ENCODE assay signal across 7 mouse cellular contexts in genomic region chr17:65885697-65886529, GRCm38 (mm10). TPM values are rescaled to one million over a fixed set of nuclear protein-coding genes. Genes with fewer than 3 reads are reported as not detected.
DNase-seq lines count a peak whose midpoint lies in the region; ATAC-seq and TF ChIP-seq lines count a peak whose summit lies in the region.

TSS of gene Ralbp1 (minus strand) at chr17:65885798.

- no peak for ATAC-seq in embryonic facial prominence, embryonic 13.5 days (ENCODE audit: insufficient number of reproducible peaks, insufficient read depth, low FRiP score, low TSS enrichment, low read depth)
- no peak for ATAC-seq in kidney, embryonic 14.5 days (ENCODE audit: low FRiP score, low TSS enrichment)
- ATAC-seq in liver, embryonic 12.5 days: no peak

- in situ Hi-C loops in ES-E14 (cut with MboI; ENCODE audit: low sequenced_read_pairs in 2 of 2, unreplicated experiment in 2 of 2): no loop called here

- no peak for DNase-seq in ES-E14 (ENCODE audit: low read depth, low spot score)
- peak; percentile 33 for DNase-seq in adrenal gland, postnatal 14 days
- DNase-seq in heart, adult 8-10 months (ENCODE audit: low spot score): peak; percentile 45
- peak; percentile 41 for DNase-seq in natural killer cell, adult 2 months (ENCODE audit: low spot score in 2 of 2)

- peak within 1 kb of the TSS; percentile 94 for H3K4me2 ChIP-seq in embryonic facial prominence, embryonic 13.5 days
- peak within 1 kb of the TSS; percentile 87 for H3K4me2 ChIP-seq in kidney, embryonic 14.5 days (replicated peaks; ENCODE audit: low read depth, low read length)
- H3K4me2 ChIP-seq in liver, embryonic 12.5 days: peak within 1 kb of the TSS; percentile 82

- peak within 1 kb of the TSS; percentile 89 for H3K9ac ChIP-seq in ES-E14 (ENCODE audit: insufficient read depth, low read depth, low read length, poor library complexity, severe bottlenecking)
- peak within 1 kb of the TSS; percentile 92 for H3K9ac ChIP-seq in embryonic facial prominence, embryonic 13.5 days
- peak within 1 kb of the TSS; percentile 78 for H3K9ac ChIP-seq in kidney, embryonic 14.5 days (ENCODE audit: low read depth, low read length)
- H3K9ac ChIP-seq in liver, embryonic 12.5 days: peak within 1 kb of the TSS; percentile 97

- peak within 1 kb of the TSS; percentile 95 for H3K27ac ChIP-seq in ES-E14 (ENCODE audit: insufficient read depth, low read depth, low read length, poor library complexity, severe bottlenecking)
- H3K27ac ChIP-seq in embryonic facial prominence, embryonic 13.5 days: peak within 1 kb of the TSS; percentile 99
- peak within 1 kb of the TSS; percentile 97 for H3K27ac ChIP-seq in kidney, embryonic 14.5 days (ENCODE audit: low read depth, low read length)
- peak within 1 kb of the TSS; percentile 96 for H3K27ac ChIP-seq in liver, embryonic 12.5 days

- peaks cover 6 to 14% of the 10 kb centered on the region in 2 experiments; a peak in 3 of 4 replicates for H3K4me1 ChIP-seq in ES-E14 (ENCODE audit: control insufficient read depth in 2 of 2, insufficient read depth in 2 of 2, low read length in 2 of 2, poor library complexity in 1 of 2)
- peaks cover 29% of the 10 kb centered on the region for H3K4me1 ChIP-seq in embryonic facial prominence, embryonic 13.5 days
- peaks cover 34% of the 10 kb centered on the region for H3K4me1 ChIP-seq in kidney, embryonic 14.5 days (ENCODE audit: control insufficient read depth, insufficient read depth, low read length)
- peaks cover 34% of the 10 kb centered on the region for H3K4me1 ChIP-seq in liver, embryonic 12.5 days

- H3K4me3 ChIP-seq in ES-E14 (ENCODE audit: insufficient read depth in 1 of 2, low read depth in 1 of 2, low read length in 2 of 2, poor library complexity in 1 of 2, severe bottlenecking in 1 of 2): peak within 1 kb of the TSS; percentile 83 to 86
- H3K4me3 ChIP-seq in embryonic facial prominence, embryonic 13.5 days: peak within 1 kb of the TSS; percentile 92
- peak within 1 kb of the TSS; percentile 67 for H3K4me3 ChIP-seq in kidney, embryonic 14.5 days (ENCODE audit: low read length)
- H3K4me3 ChIP-seq in liver, embryonic 12.5 days: peak within 1 kb of the TSS; percentile 94

- H3K36me3 ChIP-seq in ES-E14 (ENCODE audit: control insufficient read depth, insufficient read depth, low read length, poor library complexity, severe bottlenecking): no peaks in the 10 kb centered on the region
- H3K36me3 ChIP-seq in embryonic facial prominence, embryonic 13.5 days: no peaks in the 10 kb centered on the region
- H3K36me3 ChIP-seq in kidney, embryonic 14.5 days (ENCODE audit: control insufficient read depth, insufficient read depth, low read length): no peaks in the 10 kb centered on the region
- no peaks in the 10 kb centered on the region for H3K36me3 ChIP-seq in liver, embryonic 12.5 days

- no peaks in the 10 kb centered on the region for H3K9me3 ChIP-seq in ES-E14 (ENCODE audit: control insufficient read depth, insufficient read depth, low read depth, low read length)
- H3K9me3 ChIP-seq in embryonic facial prominence, embryonic 13.5 days: no peaks in the 10 kb centered on the region
- H3K9me3 ChIP-seq in kidney, embryonic 14.5 days (ENCODE audit: control insufficient read depth, low read length): no peaks in the 10 kb centered on the region
- no peaks in the 10 kb centered on the region for H3K9me3 ChIP-seq in liver, embryonic 12.5 days (replicated peaks)

- H3K27me3 ChIP-seq in embryonic facial prominence, embryonic 13.5 days: no peaks in the 10 kb centered on the region
- no peaks in the 10 kb centered on the region for H3K27me3 ChIP-seq in kidney, embryonic 14.5 days (ENCODE audit: control insufficient read depth, insufficient read depth, low read length)
- H3K27me3 ChIP-seq in liver, embryonic 12.5 days (replicated peaks): no peaks in the 10 kb centered on the region

- WGBS in embryonic facial prominence, embryonic 13.5 days: 9% methylated on average over 14 of the region's 14 CpGs
- WGBS in kidney, embryonic 14.5 days: 5% methylated on average over 14 of the region's 14 CpGs
- 6% methylated on average over 14 of the region's 14 CpGs for WGBS in liver, embryonic 12.5 days (ENCODE audit: insufficient replicate concordance)

TF ChIP-seq in ES-E14, 5 proteins besides CTCF, POLR2A, EP300 and RAD21:
- TF ChIP-seq HCFC1 (IDR thresholded peaks at IDR 0.05; ENCODE audit: borderline replicate concordance, insufficient read depth, low read length): no peak
- no peak for TF ChIP-seq MAFK (IDR thresholded peaks at IDR 0.05; ENCODE audit: insufficient read depth, low read depth, low read length)
- TF ChIP-seq ZC3H11A (IDR thresholded peaks at IDR 0.05; ENCODE audit: borderline replicate concordance, low read depth, low read length): no peak
- TF ChIP-seq ZNF384 (IDR thresholded peaks at IDR 0.05; ENCODE audit: low read depth, low read length): peak; percentile 71
- no peak for TF ChIP-seq CHD2 (IDR thresholded peaks at IDR 0.05; ENCODE audit: low read depth, low read length)
TF ChIP-seq in ES-E14: peak in this region for 1.

RNA-seq across cellular contexts. Expression of gene Ralbp1, which starts in this region (rescaled TPM):
- total RNA-seq in ES-E14 (2012; rRNA removed): 57.1 and 57.6 TPM in 2 replicates
- 37.6 and 48.7 TPM in 2 replicates for total RNA-seq in adrenal gland, postnatal 14 days (2021)
- 94.1 and 105 TPM in 2 replicates for polyA plus RNA-seq in embryonic facial prominence, embryonic 13.5 days (2015; fragmentation: Nextera tagmentation; extraction: Ambion mirVana)
- 10 to 100 TPM; 33.6 to 42.3 (median 34.1) TPM for total RNA-seq in heart, adult 8-10 months (2022)
- 61.3 and 76.6 TPM in 2 replicates for polyA plus RNA-seq in kidney, embryonic 14.5 days (2014; fragmentation: Nextera tagmentation; extraction: Ambion mirVana)
- polyA plus RNA-seq in liver, embryonic 12.5 days (2016; fragmentation: Nextera tagmentation; extraction: Ambion mirVana): 45.9 and 47.3 TPM in 2 replicates
